Mouse (Mus musculus) bone marrow macrophage, adult 2 months (primary cell): Measurements from ENCODE around the gene Ube2i.

ENCODE experiments used
- CTCF ChIP-seq: IDR thresholded peaks from 2 replicates; pipeline ENCODE4 v1.5.1; 2012; ENCODE audit warnings: low read depth, mild to moderate bottlenecking, low read length, moderate library complexity
- POLR2A ChIP-seq: IDR thresholded peaks from 2 replicates; pipeline ENCODE4 v1.6.1; 2012; ENCODE audit warnings: mild to moderate bottlenecking, low read depth, low read length, borderline replicate concordance

DNA sequence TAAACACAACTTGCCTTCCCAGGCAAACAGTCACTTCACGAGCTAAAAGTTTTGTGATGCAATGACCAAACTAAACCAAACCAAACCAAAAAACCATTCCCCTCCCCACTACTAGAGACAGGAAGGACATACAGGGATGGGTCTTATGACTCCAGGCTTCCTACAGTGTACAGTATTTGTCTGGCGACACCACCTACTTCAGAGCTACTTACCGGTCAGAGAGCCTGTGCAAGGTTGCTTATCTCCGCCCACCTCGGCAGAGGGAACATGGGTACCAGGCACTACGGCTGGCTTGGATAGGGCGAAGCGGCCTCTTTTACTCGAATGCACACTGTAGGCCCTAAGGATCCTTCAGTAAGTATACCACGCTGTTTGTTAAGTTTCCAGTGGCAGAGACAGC is 2.1 kb downstream of the Ube2i start:
- TF ChIP-seq CTCF: no peak
- no peak for TF ChIP-seq POLR2A
